Mouse (Mus musculus): Measurements from ENCODE around the gene Prss27. TPM values are rescaled to one million over a fixed set of nuclear protein-coding genes. Genes with fewer than 3 reads are reported as not detected.

Gene Prss27
- polyA plus RNA-seq, 1 experiment: not detected

DNA sequence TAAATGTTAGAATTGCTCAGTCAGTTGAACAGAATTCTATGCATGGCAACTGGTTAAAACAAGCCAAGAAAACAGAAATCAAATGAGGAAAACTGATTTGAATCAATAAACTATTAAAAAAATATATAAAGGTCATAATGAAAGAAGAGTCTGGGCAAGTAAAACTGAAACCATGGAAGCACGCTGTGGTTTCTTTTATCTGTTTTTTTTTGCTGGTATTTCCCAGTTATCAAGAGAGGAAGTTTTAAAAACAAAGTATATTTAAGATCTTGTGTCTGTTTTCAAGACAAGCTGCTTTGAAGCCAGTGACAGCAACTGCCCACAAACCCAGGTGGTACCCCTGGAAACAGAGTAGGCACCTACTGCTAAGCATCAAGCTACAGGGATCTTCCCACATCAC lies 52.6 kb downstream of the Prss27 start:
- TF ChIP-seq GATA1 (IDR thresholded peaks at IDR 0.05; ENCODE audit: borderline replicate concordance, low read length): no peak
- no peak for TF ChIP-seq FLI1 (IDR thresholded peaks at IDR 0.05; ENCODE audit: low read length)
- peaks cover 91% of the 10 kb centered on the region for H3K36me3 ChIP-seq (replicated peaks; ENCODE audit: low read length)
- no peak overlapping the region for H3K4me3 ChIP-seq (replicated peaks)
- no peaks in the 10 kb centered on the region for H3K27me3 ChIP-seq (replicated peaks)
- peaks cover 18% of the 10 kb centered on the region for H3K4me1 ChIP-seq
- no peaks in the 10 kb centered on the region for H3K9me3 ChIP-seq

Other genes with a start within 250 kb of the Prss27 start
- 117 and 357 TPM in 2 replicates for gene Srrm2, start 247.6 kb upstream of the Prss27 start, polyA plus RNA-seq (2012; ENCODE audit: insufficient read depth, low replicate concordance)
- 484 and 719 TPM in 2 replicates for gene Elob, start 209.0 kb upstream of the Prss27 start, polyA plus RNA-seq (2012; ENCODE audit: insufficient read depth, low replicate concordance)
- not detected in 2 replicates for gene Prss33, start 202.1 kb upstream of the Prss27 start, polyA plus RNA-seq (2012; ENCODE audit: insufficient read depth, low replicate concordance)
- gene Prss32, start 194.3 kb upstream of the Prss27 start, polyA plus RNA-seq (2012; ENCODE audit: insufficient read depth, low replicate concordance): not detected in 2 replicates
- 0.28 TPM in 1 of 2 replicates, not detected in the other for gene Prss41, start 194.0 kb upstream of the Prss27 start, polyA plus RNA-seq (2012; ENCODE audit: insufficient read depth, low replicate concordance)
- gene Prss21, start 170.1 kb upstream of the Prss27 start, polyA plus RNA-seq (2012; ENCODE audit: insufficient read depth, low replicate concordance): not detected in 2 replicates
- not detected in 2 replicates for gene Dcpp1, start 157.3 kb upstream of the Prss27 start, polyA plus RNA-seq (2012; ENCODE audit: insufficient read depth, low replicate concordance)
- not detected in 2 replicates for gene Dcpp2, start 157.3 kb upstream of the Prss27 start, polyA plus RNA-seq (2012; ENCODE audit: insufficient read depth, low replicate concordance)
- not detected in 2 replicates for gene Dcpp3, start 120.7 kb upstream of the Prss27 start, polyA plus RNA-seq (2012; ENCODE audit: insufficient read depth, low replicate concordance)
- not detected in 2 replicates for gene Sbp, start 96.5 kb upstream of the Prss27 start, polyA plus RNA-seq (2012; ENCODE audit: insufficient read depth, low replicate concordance)
- not detected in 2 replicates for gene Sbpl, start 82.9 kb upstream of the Prss27 start, polyA plus RNA-seq (2012; ENCODE audit: insufficient read depth, low replicate concordance)
- 0.09 TPM in 1 of 2 replicates, not detected in the other for gene Prss30, start 57.6 kb upstream of the Prss27 start, polyA plus RNA-seq (2012; ENCODE audit: insufficient read depth, low replicate concordance)
- 2.3 and 9.3 TPM in 2 replicates for gene Prss22, start 40.0 kb upstream of the Prss27 start, polyA plus RNA-seq (2012; ENCODE audit: insufficient read depth, low replicate concordance)
- gene Kctd5, start 35.3 kb downstream of the Prss27 start, polyA plus RNA-seq (2012; ENCODE audit: insufficient read depth, low replicate concordance): 5.6 and 38.5 TPM in 2 replicates
- gene Pdpk1, start 112.8 kb downstream of the Prss27 start, polyA plus RNA-seq (2012; ENCODE audit: insufficient read depth, low replicate concordance): 11.7 and 45.6 TPM in 2 replicates
- 68.6 and 109 TPM in 2 replicates for gene Amdhd2, start 125.6 kb downstream of the Prss27 start, polyA plus RNA-seq (2012; ENCODE audit: insufficient read depth, low replicate concordance)
- 252 and 695 TPM in 2 replicates for gene Atp6v0c, start 131.6 kb downstream of the Prss27 start, polyA plus RNA-seq (2012; ENCODE audit: insufficient read depth, low replicate concordance)
- 1.1 TPM in 1 of 2 replicates, not detected in the other for gene Tbc1d24, start 167.4 kb downstream of the Prss27 start, polyA plus RNA-seq (2012; ENCODE audit: insufficient read depth, low replicate concordance)
- 0.25 TPM in 1 of 2 replicates, not detected in the other for gene Ntn3, start 171.4 kb downstream of the Prss27 start, polyA plus RNA-seq (2012; ENCODE audit: insufficient read depth, low replicate concordance)
- gene Tedc2, start 182.7 kb downstream of the Prss27 start, polyA plus RNA-seq (2012; ENCODE audit: insufficient read depth, low replicate concordance): 7.4 and 13.2 TPM in 2 replicates
- 14.9 and 32.9 TPM in 2 replicates for gene Ccnf, start 213.3 kb downstream of the Prss27 start, polyA plus RNA-seq (2012; ENCODE audit: insufficient read depth, low replicate concordance)

Data from megakaryocyte, embryonic 14.5 days (primary cell).